Mouse (Mus musculus): ENCODE measurements around the gene Ap2m1. TPM values are rescaled to one million over a fixed set of nuclear protein-coding genes. Genes with fewer than 3 reads are reported as not detected.

Ap2m1 gene
- polyA plus RNA-seq, 1 experiment from 2014 or later = 677 TPM

- Histone ChIP-seq H3K36me3 (peaks cover 32% of the 10 kb centered on the region), H3K4me2 (replicated peaks) (peak within 1 kb of the TSS; percentile 80), H3K27ac (peak within 1 kb of the TSS; percentile 75), H3K9me3 (no peaks in the 10 kb centered on the region), H3K4me1 (peaks cover 7% of the 10 kb centered on the region; the same call in 1 of the 2 replicates), H3K4me3 (peak within 1 kb of the TSS; percentile 94), H3K9ac (peak within 1 kb of the TSS; percentile 92), H3K27me3 (0 out of 2 replicates have a peak, but pooled peaks cover 7% of the 10 kb centered on the region)
- ATAC-seq (ENCODE audit: insufficient number of reproducible peaks, insufficient read depth, low FRiP score, low TSS enrichment) = peak; percentile 94
- under 1% methylated on average over 49 of the region's 49 CpGs for WGBS
These were observed 36.4 kb upstream of the Ap2m1 start, which contains the start of gene Eif2b5 for GRCm38 (mm10) chr16:20498677-20499475. Eif2b5 (plus strand) TSS chr16:20498817.

- Histone ChIP-seq H3K4me3 (no peak overlapping the region), H3K27me3 (no peaks in the 10 kb centered on the region), H3K9me3 (no peaks in the 10 kb centered on the region), H3K4me1 (no peaks in the 10 kb centered on the region), H3K4me2 (replicated peaks) (no peak overlapping the region), H3K9ac (no peak overlapping the region), H3K36me3 (peaks cover 96% of the 10 kb centered on the region), H3K27ac (no peak overlapping the region)
- ATAC-seq (ENCODE audit: insufficient number of reproducible peaks, insufficient read depth, low FRiP score, low TSS enrichment) = no peak
- 83% methylated on average over 8 of the region's 8 CpGs for WGBS
These were observed 29.3 kb upstream of the Ap2m1 start for GRCm38 (mm10) chr16:20506000-20506399.

- H3K9me3 ChIP-seq = no peaks in the 10 kb centered on the region
- no peak overlapping the region for H3K9ac ChIP-seq
- peaks cover 69% of the 10 kb centered on the region for H3K36me3 ChIP-seq
- no peak for ATAC-seq (ENCODE audit: insufficient number of reproducible peaks, insufficient read depth, low FRiP score, low TSS enrichment)
- no peak overlapping the region for H3K4me3 ChIP-seq
- H3K27ac ChIP-seq = no peak overlapping the region
- no peak overlapping the region for H3K4me2 ChIP-seq (replicated peaks)
- no peaks in the 10 kb centered on the region for H3K4me1 ChIP-seq
- WGBS = 72% methylated on average over 3 of the region's 3 CpGs
- no peaks in the 10 kb centered on the region for H3K27me3 ChIP-seq
These were observed 25.9 kb upstream of the Ap2m1 start for GRCm38 (mm10) chr16:20509349-20509748.

- H3K9ac ChIP-seq = no peak overlapping the region
- H3K4me1 ChIP-seq = no peaks in the 10 kb centered on the region
- WGBS = 85% methylated on average over 7 of the region's 7 CpGs
- no peaks in the 10 kb centered on the region for H3K9me3 ChIP-seq
- H3K36me3 ChIP-seq = peaks cover 49% of the 10 kb centered on the region
- no peak for ATAC-seq (ENCODE audit: insufficient number of reproducible peaks, insufficient read depth, low FRiP score, low TSS enrichment)
- H3K27ac ChIP-seq = no peak overlapping the region
- no peak overlapping the region for H3K4me3 ChIP-seq
- H3K27me3 ChIP-seq = no peaks in the 10 kb centered on the region
- no peak overlapping the region for H3K4me2 ChIP-seq (replicated peaks)
These were observed 23.9 kb upstream of the Ap2m1 start for GRCm38 (mm10) chr16:20511277-20511847.

- Histone ChIP-seq H3K9ac (peak overlapping the region; percentile 92; the same call in 1 of the 2 replicates), H3K36me3 (peaks cover 12% of the 10 kb centered on the region), H3K27me3 (no peaks in the 10 kb centered on the region), H3K27ac (peak overlapping the region; percentile 93), H3K4me3 (peak overlapping the region; percentile 94), H3K4me1 (peaks cover 12% of the 10 kb centered on the region), H3K9me3 (no peaks in the 10 kb centered on the region), H3K4me2 (replicated peaks) (peak overlapping the region; percentile 91)
- no peak for ATAC-seq (ENCODE audit: insufficient number of reproducible peaks, insufficient read depth, low FRiP score, low TSS enrichment)
These were observed 19.2 kb upstream of the Ap2m1 start for GRCm38 (mm10) chr16:20516032-20516431.

- Histone ChIP-seq H3K9me3 (no peaks in the 10 kb centered on the region), H3K4me3 (peak within 1 kb of the TSS; percentile 94), H3K4me2 (replicated peaks) (peak within 1 kb of the TSS; percentile 91), H3K36me3 (peaks cover 15% of the 10 kb centered on the region), H3K27me3 (no peaks in the 10 kb centered on the region), H3K9ac (peak within 1 kb of the TSS; percentile 92), H3K27ac (peak within 1 kb of the TSS; percentile 93), H3K4me1 (peaks cover 12% of the 10 kb centered on the region)
- under 1% methylated on average over 45 of the region's 55 CpGs for WGBS
- peak; percentile 94 for ATAC-seq (ENCODE audit: insufficient number of reproducible peaks, insufficient read depth, low FRiP score, low TSS enrichment)
These were observed 18.5 kb upstream of the Ap2m1 start, which contains the start of gene Dvl3 for GRCm38 (mm10) chr16:20516726-20517201. Dvl3 (plus strand) TSS chr16:20516982.

GRCm38 (mm10) chr16:20517216-20517615 is 18.1 kb upstream of the Ap2m1 start:
- Histone ChIP-seq H3K4me3 (peak overlapping the region; percentile 94), H3K4me1 (peaks cover 12% of the 10 kb centered on the region), H3K27me3 (no peaks in the 10 kb centered on the region), H3K36me3 (peaks cover 19% of the 10 kb centered on the region), H3K9ac (peak overlapping the region; percentile 92), H3K4me2 (replicated peaks) (peak overlapping the region; percentile 91), H3K27ac (peak overlapping the region; percentile 93), H3K9me3 (no peaks in the 10 kb centered on the region)
- peak; percentile 2; the same call in 1 of the 2 replicates for ATAC-seq (ENCODE audit: insufficient number of reproducible peaks, insufficient read depth, low FRiP score, low TSS enrichment)
- WGBS = under 1% methylated on average over 26 of the region's 26 CpGs

- Histone ChIP-seq H3K27ac (peak overlapping the region; percentile 93), H3K36me3 (peaks cover 19% of the 10 kb centered on the region), H3K27me3 (no peaks in the 10 kb centered on the region), H3K9ac (peak overlapping the region; percentile 92), H3K4me3 (peak overlapping the region; percentile 94), H3K4me1 (peaks cover 12% of the 10 kb centered on the region), H3K4me2 (replicated peaks) (peak overlapping the region; percentile 91), H3K9me3 (no peaks in the 10 kb centered on the region)
- WGBS = 0% methylated on average over 6 of the region's 6 CpGs
- peak; percentile 37 for ATAC-seq (ENCODE audit: insufficient number of reproducible peaks, insufficient read depth, low FRiP score, low TSS enrichment)
These were observed 17.4 kb upstream of the Ap2m1 start for GRCm38 (mm10) chr16:20517701-20518374.

GRCm38 (mm10) chr16:20523886-20524285 is 11.4 kb upstream of the Ap2m1 start:
- H3K27me3 ChIP-seq = no peaks in the 10 kb centered on the region
- H3K9ac ChIP-seq = no peak overlapping the region
- H3K4me2 ChIP-seq (replicated peaks) = no peak overlapping the region
- no peak overlapping the region for H3K4me3 ChIP-seq
- peaks cover under 1% of the 10 kb centered on the region for H3K4me1 ChIP-seq
- 82% methylated on average over 10 of the region's 10 CpGs for WGBS
- no peak for ATAC-seq (ENCODE audit: insufficient number of reproducible peaks, insufficient read depth, low FRiP score, low TSS enrichment)
- no peaks in the 10 kb centered on the region for H3K9me3 ChIP-seq
- no peak overlapping the region for H3K27ac ChIP-seq
- H3K36me3 ChIP-seq = peaks cover 77% of the 10 kb centered on the region

- Histone ChIP-seq H3K36me3 (peaks cover 95% of the 10 kb centered on the region), H3K4me3 (no peak overlapping the region), H3K27me3 (no peaks in the 10 kb centered on the region), H3K4me2 (replicated peaks) (no peak overlapping the region), H3K9ac (no peak overlapping the region), H3K9me3 (no peaks in the 10 kb centered on the region), H3K27ac (no peak overlapping the region), H3K4me1 (no peaks in the 10 kb centered on the region)
- no peak for ATAC-seq (ENCODE audit: insufficient number of reproducible peaks, insufficient read depth, low FRiP score, low TSS enrichment)
- 90% methylated on average over 5 of the region's 5 CpGs for WGBS
These were observed 6.5 kb upstream of the Ap2m1 start for GRCm38 (mm10) chr16:20528779-20529178.

- no peak overlapping the region for H3K9ac ChIP-seq
- ATAC-seq (ENCODE audit: insufficient number of reproducible peaks, insufficient read depth, low FRiP score, low TSS enrichment) = no peak
- H3K4me2 ChIP-seq (replicated peaks) = no peak overlapping the region
- H3K27me3 ChIP-seq = no peaks in the 10 kb centered on the region
- H3K27ac ChIP-seq = no peak overlapping the region
- H3K9me3 ChIP-seq = no peaks in the 10 kb centered on the region
- WGBS = 92% methylated on average over 1 of the region's 1 CpGs
- H3K36me3 ChIP-seq = peaks cover 89% of the 10 kb centered on the region
- H3K4me3 ChIP-seq = no peak overlapping the region
- no peaks in the 10 kb centered on the region for H3K4me1 ChIP-seq
These were observed 5.9 kb upstream of the Ap2m1 start for GRCm38 (mm10) chr16:20529375-20529774.
